Mouse (Mus musculus) duodenum, adult 2 months (tissue): Measurements from ENCODE around the gene Il24. TPM values are rescaled to one million over a fixed set of nuclear protein-coding genes. Genes with fewer than 3 reads are reported as not detected.

Experiments
- polyA plus RNA-seq: library from polyadenylated mRNA; depleted of rRNA; stranded (reverse); fragments of >200 nt; gene quantifications from 2 replicates; pipeline ENCODE4 v1.2.3, GENCODE M21; 2012; ENCODE audit warnings: low replicate concordance; rRNA removed

Gene Il24
- polyA plus RNA-seq, result not detected in 2 replicates

DNA sequence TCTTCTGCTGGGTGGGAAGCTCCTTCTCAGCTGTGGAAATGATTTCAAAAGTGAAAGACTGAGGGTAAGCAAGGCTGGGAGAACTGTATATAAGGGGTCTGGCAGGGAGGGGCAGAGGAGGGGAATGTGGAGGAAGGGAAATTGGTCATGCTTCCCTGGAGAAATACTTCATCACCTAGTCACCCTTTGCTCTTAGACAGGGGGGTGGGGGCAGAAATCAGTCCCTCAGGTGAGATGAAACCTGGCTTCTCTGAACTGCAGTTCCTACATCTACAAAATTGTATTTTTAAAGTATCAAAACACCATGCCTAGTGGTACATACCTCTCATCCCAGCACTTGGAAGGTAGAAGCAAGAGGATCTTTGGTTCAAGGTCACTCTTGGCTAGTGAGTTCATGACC lies at the start of gene Il24:
Gene Il24 (minus strand): TSS at position 101 of the 400 bp plus-strand sequence.

DNA sequence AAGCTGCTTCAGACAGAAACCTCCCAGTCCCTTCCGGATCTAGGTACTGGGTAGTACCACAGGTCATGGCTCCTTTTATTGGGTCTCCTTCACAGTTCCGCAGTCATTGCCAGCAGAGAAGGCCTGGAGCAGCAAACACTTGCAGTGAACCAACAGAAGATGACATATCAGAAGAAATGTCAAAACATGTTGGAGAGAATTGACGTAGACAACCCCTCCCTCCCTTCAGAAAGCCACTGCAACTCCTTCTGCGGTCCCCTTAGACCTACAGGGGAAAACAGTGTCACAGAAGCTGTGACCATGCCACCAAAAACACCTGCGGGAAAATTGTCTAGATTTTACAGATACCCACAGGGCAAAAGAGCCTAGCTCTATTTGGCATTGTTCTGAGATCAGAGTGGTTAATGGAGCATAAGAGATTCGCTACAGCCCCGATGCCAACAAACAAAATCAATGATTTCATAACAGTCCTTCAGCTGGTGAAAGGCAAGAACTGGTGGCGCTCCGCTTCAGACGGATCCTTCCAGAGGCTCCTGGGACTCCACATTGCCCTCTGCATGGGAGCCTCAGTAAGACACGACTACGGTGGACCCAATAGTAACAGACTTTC lies 24.3 kb upstream of the Il24 start, which contains the start of gene Il20:
Gene Il20 (minus strand): TSS at position 51 of the 610 bp plus-strand sequence.

DNA sequence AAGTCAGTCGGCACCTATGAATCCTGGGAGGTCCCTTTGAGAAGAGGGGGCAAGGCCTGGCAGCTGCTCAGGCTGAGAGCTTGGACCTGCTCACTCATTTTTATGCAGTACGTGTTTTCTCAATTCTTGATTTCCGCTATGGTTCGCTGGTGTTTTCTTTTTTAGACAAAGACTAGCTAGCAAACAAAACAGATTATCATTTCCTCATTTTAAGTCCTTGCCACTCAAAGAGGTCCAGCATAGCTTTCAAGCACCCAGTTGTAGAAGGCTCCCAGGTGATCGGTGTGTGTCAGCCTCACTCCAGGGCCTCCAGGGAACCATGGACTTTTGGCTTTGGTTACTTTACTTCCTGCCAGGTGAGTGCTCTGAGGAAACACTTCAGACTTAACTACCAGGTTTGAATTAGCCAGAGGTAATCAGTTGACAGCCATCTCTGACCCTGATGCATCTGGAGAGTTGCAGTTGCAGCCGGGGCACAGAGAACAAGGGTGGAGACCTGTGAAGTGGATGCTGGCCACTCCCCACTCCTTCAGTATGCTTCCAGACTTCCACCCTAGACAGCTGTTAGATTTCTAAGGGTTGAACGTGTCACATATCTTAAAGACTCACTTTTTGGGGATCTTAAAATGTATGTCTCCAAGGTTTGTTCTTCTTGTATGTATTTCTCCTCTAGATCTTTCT lies 21.6 kb downstream of the Il24 start, which contains the start of gene Fcmr:
Gene Fcmr (plus strand): TSS at position 129 of the 681 bp plus-strand sequence.

Other genes starting within 250 kb of the Il24 start
- gene C4bp, start 225.8 kb downstream of the Il24 start, polyA plus RNA-seq, result 0.13 and 0.14 TPM in 2 replicates
- not detected in 2 replicates for gene Gm29427, start 171.7 kb downstream of the Il24 start, polyA plus RNA-seq
- 0.64 and 0.68 TPM in 2 replicates for gene Yod1, start 170.1 kb downstream of the Il24 start, polyA plus RNA-seq
- 3.2 and 4.8 TPM in 2 replicates for gene Pfkfb2, start 158.2 kb downstream of the Il24 start, polyA plus RNA-seq
- gene AA986860, start 155.5 kb downstream of the Il24 start, polyA plus RNA-seq, result 13.2 and 28.1 TPM in 2 replicates
- 0.34 and 0.70 TPM in 2 replicates for gene Fcamr, start 86.6 kb downstream of the Il24 start, polyA plus RNA-seq
- 486 and 1,079 TPM in 2 replicates for gene Pigr, start 60.8 kb downstream of the Il24 start, polyA plus RNA-seq
- gene Fcmr, start 21.8 kb downstream of the Il24 start, polyA plus RNA-seq, result 24.0 TPM in 1 of 2 replicates, not detected in the other
- not detected in 2 replicates for gene Il20, start 24.0 kb upstream of the Il24 start, polyA plus RNA-seq
- gene Il19, start 52.7 kb upstream of the Il24 start, polyA plus RNA-seq, result not detected in 2 replicates
- gene Il10, start 132.4 kb upstream of the Il24 start, polyA plus RNA-seq, result 0.13 TPM in 1 of 2 replicates, not detected in the other
- gene Mapkapk2, start 210.4 kb upstream of the Il24 start, polyA plus RNA-seq, result 47.7 and 73.7 TPM in 2 replicates